Mouse (Mus musculus) ovary, adult 18-20 months (tissue): ENCODE measurements around the gene Gpr4.

ENCODE experiments used
- DNase-seq: peaks from one replicate; pipeline ENCODE4 v3.0.0; 2022; ENCODE audit warnings: low spot score, mixed read lengths

The Gpr4 gene

DNA sequence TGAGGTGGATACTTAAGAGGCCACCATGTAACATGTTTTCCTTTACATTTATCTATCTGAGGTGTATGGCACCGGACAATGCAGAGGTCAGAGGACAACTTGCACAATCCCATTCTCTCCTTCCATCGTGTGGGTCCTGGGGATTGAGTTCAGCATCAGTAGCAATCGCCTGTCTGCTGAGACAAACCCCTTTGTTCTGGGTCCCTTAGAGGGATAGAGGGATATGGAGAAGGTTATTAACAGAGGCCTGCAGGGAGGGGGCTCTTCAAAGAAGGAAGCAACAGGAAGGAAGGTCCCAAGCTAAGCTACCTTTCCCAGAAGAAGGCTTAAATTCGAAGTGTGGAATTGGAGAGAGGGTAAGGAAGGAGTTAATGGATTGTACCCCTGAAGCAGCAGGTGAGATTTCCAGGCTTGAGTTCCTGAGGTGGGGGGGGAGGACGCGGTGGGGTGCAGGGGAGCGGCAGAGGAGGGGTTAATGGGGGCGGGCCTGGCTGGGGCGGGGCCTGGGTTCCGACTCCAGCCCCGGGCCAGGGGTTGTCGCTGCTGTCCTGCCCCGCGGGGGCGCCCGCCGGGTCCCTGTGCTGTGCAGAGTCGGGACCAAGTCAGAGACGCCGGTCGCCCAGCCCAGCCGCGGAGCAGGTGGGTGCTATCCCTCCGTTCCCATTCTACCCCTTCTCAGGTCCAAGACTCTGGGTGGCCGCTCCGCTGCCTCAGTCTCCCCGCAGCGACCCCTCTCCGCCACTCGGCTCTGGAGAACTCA lies at the start of gene Gpr4:
Gpr4 (plus strand) TSS at position 543 of the 760 bp plus-strand sequence.
- no peak for DNase-seq

DNA sequence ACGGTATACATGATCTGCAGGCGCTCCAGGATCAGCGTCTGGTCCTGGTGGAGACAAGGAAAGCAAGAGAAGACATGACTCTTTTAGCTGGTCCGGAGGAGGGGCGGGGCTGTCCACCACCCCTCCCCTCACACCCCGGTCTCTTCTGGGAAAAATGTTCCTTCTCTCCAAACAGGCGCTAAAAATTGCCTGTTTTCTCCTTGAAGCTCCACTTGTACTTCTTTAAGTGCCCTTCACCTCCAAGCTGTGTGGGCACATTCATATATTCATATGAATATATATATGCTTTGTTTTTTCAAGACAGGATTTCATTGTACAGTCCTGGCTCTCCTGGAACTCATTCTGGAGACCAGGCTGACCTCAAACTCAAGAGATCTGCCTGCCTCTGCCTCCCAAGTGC lies 49.4 kb upstream of the Gpr4 start:
- no peak for DNase-seq

GRCm38 (mm10) chr7:19163752-19164151 lies 48.6 kb upstream of the Gpr4 start:
- DNase-seq = no peak

- no peak for DNase-seq
Observed at GRCm38 (mm10) chr7:19164189-19164588, 48.1 kb upstream of the Gpr4 start.

- DNase-seq = no peak
Observed at GRCm38 (mm10) chr7:19164978-19165377, 47.4 kb upstream of the Gpr4 start.

GRCm38 (mm10) chr7:19165656-19166423 lies 46.5 kb upstream of the Gpr4 start, which contains the start of gene Gipr:
TSS of gene Gipr (minus strand) at chr7:19166127.
- no peak for DNase-seq

DNA sequence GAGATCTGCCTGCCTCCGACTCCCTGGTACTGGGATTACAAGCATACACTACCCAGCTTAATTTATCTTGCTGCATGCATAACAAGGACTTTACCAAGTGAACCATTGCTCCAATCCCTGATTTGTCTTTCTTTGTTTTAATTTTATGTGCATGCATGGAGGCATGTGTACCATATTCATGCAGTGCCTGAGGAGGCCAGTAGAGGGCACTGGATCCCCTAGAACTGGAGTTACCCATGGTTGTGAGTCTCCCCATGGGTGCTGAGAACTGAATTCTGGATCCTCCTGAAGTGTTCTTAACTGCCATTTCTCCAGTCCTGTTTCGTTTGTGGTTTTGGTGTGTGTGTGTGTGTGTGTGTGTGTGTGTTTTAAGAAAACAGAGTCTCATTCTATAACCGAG lies 45.3 kb upstream of the Gpr4 start:
- no peak for DNase-seq

- DNase-seq = no peak
Observed at GRCm38 (mm10) chr7:19169506-19169905, 42.8 kb upstream of the Gpr4 start.

GRCm38 (mm10) chr7:19170142-19170541 lies 42.2 kb upstream of the Gpr4 start:
- DNase-seq = no peak

DNA sequence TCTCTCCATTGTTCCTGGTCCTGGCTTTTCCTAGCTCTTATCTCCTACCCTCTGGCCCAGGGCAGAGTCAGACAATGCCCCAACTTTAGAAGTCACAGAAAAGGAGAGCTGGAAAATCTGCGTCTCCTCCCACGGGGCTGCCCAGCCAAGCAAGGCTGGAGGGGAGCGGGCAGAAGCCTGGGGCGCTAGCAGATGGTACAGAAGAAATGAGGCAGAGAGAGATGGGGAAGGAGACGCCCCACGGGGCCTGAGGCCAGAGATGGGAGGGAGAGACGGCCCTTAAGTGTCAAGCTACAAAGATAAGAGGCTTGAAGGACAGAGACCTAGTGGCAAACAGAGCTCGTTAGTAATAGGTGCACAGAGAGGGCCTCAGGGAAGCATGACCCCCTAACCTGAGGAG lies 40.5 kb upstream of the Gpr4 start:
- no peak for DNase-seq

- peak; percentile 64 for DNase-seq
Observed at GRCm38 (mm10) chr7:19172874-19173273, 39.5 kb upstream of the Gpr4 start.

DNA sequence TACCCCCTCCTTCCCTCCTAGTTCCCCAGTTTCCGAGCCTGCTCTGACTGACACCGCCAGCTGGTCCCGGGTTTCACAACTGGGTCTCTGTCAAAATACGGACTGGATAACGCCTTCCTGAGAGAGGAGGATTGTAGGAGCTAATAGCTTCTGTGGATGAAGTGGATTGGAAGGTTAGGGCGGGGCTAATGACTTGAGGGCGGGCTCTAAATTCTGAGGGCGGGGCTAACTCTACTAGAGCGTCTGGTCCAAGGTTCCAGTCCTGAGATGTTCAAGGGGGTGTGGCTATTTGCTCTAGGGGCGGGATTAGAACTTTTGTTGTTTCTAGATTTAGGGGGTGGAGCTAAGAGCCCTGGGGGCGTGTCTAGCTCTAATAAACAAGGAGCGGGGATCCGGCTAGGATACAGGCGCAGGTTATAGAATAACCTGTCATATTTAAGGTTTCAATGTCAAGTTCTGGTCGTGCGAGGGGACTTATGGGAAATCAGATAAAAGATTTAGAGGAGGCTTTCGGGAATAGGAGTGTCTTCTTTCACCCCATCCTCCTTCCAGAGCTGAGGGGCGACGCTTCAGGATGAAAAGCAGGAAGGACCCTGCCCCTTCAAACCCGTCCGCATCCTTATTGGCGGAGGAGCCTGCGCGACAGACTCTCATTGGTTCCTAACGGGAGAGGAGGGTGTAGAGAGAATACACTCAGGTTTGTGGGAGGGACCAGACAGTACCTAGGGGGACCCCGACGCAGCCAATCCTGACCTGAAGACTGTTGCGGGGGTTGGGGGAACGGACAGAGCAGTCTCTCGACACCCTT lies 36.4 kb upstream of the Gpr4 start, which contains the start of gene Eml2:
Eml2 (plus strand) TSS at position 714 of the 808 bp plus-strand sequence.
- DNase-seq = no peak

GRCm38 (mm10) chr7:19176516-19176947 lies 35.8 kb upstream of the Gpr4 start:
- no peak for DNase-seq

DNA sequence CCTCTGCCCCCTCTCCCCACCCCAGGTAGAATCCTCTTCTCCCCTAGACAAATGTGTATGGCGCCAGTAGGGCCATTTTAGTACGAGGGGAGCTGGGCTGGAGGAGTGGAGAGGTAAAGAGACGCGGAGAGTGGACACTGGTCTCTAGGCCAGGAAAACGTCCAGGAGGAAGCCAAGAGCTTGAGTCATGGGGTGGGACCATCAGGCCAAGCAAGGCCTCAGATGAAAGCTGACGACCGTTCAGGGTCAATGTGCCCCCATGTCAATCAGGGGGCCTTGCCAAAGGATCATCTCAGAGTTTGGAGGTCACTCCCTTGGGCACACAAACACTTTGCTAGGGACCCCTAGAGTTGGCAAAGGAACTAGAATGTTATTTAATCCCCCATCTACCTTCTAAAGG lies 35.1 kb upstream of the Gpr4 start:
- DNase-seq = no peak

DNA sequence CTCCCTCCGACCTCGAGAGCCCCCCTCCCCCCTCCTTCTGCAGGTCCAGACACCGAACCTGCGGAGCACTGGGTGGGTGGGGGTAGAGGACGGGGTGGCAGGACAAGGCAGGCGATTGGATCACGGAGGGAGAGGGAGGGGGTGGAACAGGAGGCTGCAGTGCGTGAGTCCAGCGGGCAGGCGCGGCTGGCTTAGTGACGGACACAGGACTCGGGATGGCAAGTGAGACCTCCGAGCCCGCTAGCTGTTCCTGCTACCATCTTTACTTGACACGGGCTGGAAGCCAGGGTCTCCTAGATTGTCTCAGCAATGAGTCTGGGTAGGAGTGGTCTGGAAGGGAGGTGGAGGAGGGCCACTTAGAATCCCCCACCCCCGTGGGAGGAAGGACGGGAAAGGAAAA lies 34.3 kb upstream of the Gpr4 start:
- DNase-seq = no peak

DNA sequence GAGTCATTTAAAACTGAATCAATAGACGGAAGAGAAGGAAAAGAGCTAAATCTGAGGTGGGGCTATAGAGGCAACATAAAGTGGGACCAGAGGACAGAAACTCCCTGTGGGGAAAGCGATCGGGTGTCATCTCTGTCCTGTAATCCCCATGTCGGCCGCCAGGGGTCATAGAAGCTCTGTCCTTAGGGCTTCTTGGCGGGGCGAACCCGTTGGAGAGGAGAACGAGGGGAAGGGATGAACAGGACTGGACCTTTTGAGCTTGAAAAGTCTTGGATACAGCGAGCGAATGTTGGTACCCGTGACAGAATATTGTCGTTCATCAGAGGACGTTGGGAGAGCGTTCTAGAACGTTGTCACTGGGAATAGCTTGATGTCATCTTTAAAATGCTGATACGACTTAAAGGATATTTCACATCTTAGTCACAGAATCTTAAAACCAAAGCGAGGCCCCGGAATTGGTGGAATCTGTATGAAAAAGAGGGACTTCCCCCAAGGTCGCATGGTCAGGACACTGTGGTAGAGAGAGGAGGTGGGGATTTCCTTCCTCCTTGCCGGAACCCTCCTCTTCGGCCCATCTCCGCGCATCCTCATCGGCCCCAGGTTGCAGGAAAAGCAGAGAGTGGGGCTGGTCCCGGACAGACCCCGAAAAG lies 33.8 kb upstream of the Gpr4 start:
- DNase-seq = no peak

DNA sequence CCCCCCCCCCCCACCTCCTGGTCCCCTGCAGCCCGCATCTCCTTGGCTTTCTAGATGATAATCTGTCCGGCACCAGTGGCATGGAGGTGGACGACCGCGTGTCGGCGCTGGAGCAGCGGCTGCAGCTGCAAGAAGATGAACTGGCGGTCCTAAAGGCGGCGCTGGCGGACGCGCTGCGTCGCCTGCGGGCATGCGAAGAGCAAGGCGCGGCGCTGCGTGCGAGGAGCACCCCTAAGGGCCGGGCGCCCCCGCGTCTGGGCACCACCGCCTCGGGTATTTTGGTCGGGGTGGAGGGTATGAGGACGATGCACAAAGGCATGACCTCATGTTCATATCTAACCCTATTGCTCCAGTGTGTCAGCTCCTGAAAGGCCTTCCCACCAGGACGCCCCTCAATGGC lies 33.2 kb upstream of the Gpr4 start:
- peak; percentile 50 for DNase-seq

DNA sequence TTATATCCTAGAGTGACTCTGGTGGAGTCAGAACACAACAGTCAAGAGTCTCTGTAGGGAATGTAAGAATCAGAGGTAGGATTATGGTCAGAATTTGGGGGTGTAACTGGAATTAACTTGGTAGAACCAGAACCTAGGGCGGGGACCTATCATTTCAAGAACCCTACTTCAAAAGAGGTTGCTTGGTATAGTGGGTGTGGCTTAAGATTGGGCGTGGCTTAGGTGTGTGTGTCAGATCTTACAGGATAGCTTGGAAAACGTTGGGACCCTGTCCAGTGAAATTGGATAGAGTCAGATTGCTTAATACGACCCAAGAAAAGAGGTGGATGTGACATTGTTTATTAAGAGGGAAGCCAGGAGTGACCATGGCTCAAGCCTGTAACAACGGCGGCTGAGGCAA lies 32.4 kb upstream of the Gpr4 start:
- no peak for DNase-seq

GRCm38 (mm10) chr7:19180862-19181429 lies 31.4 kb upstream of the Gpr4 start:
- peak; percentile 27 for DNase-seq

DNA sequence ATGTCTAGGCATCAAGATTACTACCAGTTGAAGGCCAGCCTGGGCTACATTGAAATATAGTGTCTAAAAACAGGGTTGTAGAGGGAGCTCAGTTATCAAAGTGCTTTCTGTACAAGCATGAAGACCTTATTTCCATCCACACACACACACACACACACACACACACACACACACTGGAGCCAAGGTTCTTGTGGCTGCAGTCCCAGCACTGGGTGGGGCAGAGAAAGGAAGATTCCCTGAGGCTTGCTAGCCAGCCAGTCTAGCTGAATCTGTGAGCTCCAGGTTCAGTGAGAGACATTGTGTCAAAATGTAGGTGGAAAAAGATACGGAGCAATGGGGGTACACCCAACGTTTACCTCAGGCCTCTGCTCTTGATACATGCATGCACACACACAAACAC lies 28.1 kb upstream of the Gpr4 start:
- no peak for DNase-seq

GRCm38 (mm10) chr7:19184758-19185157 lies 27.6 kb upstream of the Gpr4 start:
- no peak for DNase-seq

GRCm38 (mm10) chr7:19194676-19195075 lies 17.7 kb upstream of the Gpr4 start:
- DNase-seq = no peak
